Mouse (Mus musculus) testis, adult 2 months (tissue): Measurements from ENCODE around the gene Ndufaf7.

Experiments
- CTCF ChIP-seq: fragments of 200-500 bp; IDR thresholded peaks from 2 replicates; pipeline ENCODE4 v1.5.1; 2012; ENCODE audit warnings: low read depth, mild to moderate bottlenecking, inconsistent platforms, low read length, moderate library complexity; ENCODE audit not compliant: control insufficient read depth, insufficient read depth, insufficient replicate concordance
- POLR2A ChIP-seq: fragments of 200-500 bp; IDR thresholded peaks from 2 replicates; pipeline ENCODE4 v1.6.1; 2012; ENCODE audit warnings: low read depth, mild to moderate bottlenecking, inconsistent platforms, low read length, moderate library complexity; ENCODE audit not compliant: control insufficient read depth

GRCm38 (mm10) chr17:78951225-78951624 is 14.3 kb downstream of the Ndufaf7 start:
- no peak for TF ChIP-seq POLR2A
- no peak for TF ChIP-seq CTCF
